In genomic region chr16:87723479-87723878, GRCm38 (mm10) we compare ENCODE assay signal across 18 mouse cellular contexts. TPM values are rescaled to one million over a fixed set of nuclear protein-coding genes. Genes with fewer than 3 reads are reported as not detected.
DNase-seq lines count a peak whose midpoint lies in the region; ATAC-seq and TF ChIP-seq lines count a peak whose summit lies in the region.
"Had no signal": no experiment of that assay in that cellular context is flagged by ENCODE, and none has a peak within 500 bp of the region (broad histone marks: within the 10 kb centered on the region; RNA-seq: fewer than 3 reads in every experiment).

No protein-coding gene starts in this region.

- DNase-seq in heart, adult 9 months (ENCODE audit: low spot score in 2 of 2) = no peak
- no peak for DNase-seq in midbrain, embryonic 10.5 days (ENCODE audit: low spot score)
- peak; percentile 54 for DNase-seq in thymus, adult 2 months
- DNase-seq in urinary bladder, postnatal 14 days (ENCODE audit: low spot score) = no peak
- DNase-seq: adrenal gland, postnatal 10 days; embryo, embryonic 11 days; gastrocnemius, postnatal 25 days; kidney, adult 9 months; lung, adult 2 months had no signal

- peaks cover 48% of the 10 kb centered on the region for H3K36me3 ChIP-seq in heart, embryonic 12.5 days
- H3K36me3 ChIP-seq in midbrain, embryonic 15.5 days (replicated peaks) = peaks cover 11% of the 10 kb centered on the region
- H3K36me3 ChIP-seq in midbrain, embryonic 10.5 days = peaks cover 89% of the 10 kb centered on the region
- peaks cover 14% of the 10 kb centered on the region for H3K36me3 ChIP-seq in thymus, adult 2 months (ENCODE audit: control insufficient read depth, insufficient read depth, low read length)
- peaks cover 73% of the 10 kb centered on the region for H3K36me3 ChIP-seq in intestine, postnatal 0 days (ENCODE audit: control insufficient read depth, insufficient read depth)

- H3K4me3 ChIP-seq in heart, embryonic 12.5 days = no peak overlapping the region
- no peak overlapping the region for H3K4me3 ChIP-seq in midbrain, embryonic 15.5 days
- H3K4me3 ChIP-seq in midbrain, embryonic 10.5 days = no peak overlapping the region
- no peak overlapping the region for H3K4me3 ChIP-seq in thymus, adult 2 months (ENCODE audit: control insufficient read depth, insufficient read depth, low read length)
- H3K4me3 ChIP-seq in intestine, postnatal 0 days (ENCODE audit: low read depth, low read length) = no peak overlapping the region
- H3K4me3 ChIP-seq: hindbrain, embryonic 12.5 days; liver, embryonic 12.5 days; megakaryocyte, embryonic 14.5 days; neural tube, embryonic 12.5 days had no signal

- TF ChIP-seq POLR2A in thymus, adult 2 months (IDR thresholded peaks at IDR 0.05; ENCODE audit: control insufficient read depth, extremely low read depth, insufficient read depth, low read length, poor library complexity) = no peak

- WGBS in heart, embryonic 12.5 days = 54% methylated on average over 15 of the region's 15 CpGs
- WGBS in midbrain, embryonic 15.5 days = 93% methylated on average over 15 of the region's 15 CpGs
- 94% methylated on average over 15 of the region's 15 CpGs for WGBS in midbrain, embryonic 10.5 days
- WGBS in thymus, adult 2 months = 21% methylated on average over 15 of the region's 15 CpGs
- WGBS in intestine, postnatal 0 days = 87% methylated on average over 15 of the region's 15 CpGs

- no peak overlapping the region for H3K9ac ChIP-seq in heart, embryonic 12.5 days
- no peak overlapping the region for H3K9ac ChIP-seq in midbrain, embryonic 15.5 days
- H3K9ac ChIP-seq in intestine, postnatal 0 days (ENCODE audit: low read depth, low read length) = no peak overlapping the region
- H3K9ac ChIP-seq: hindbrain, embryonic 12.5 days; liver, embryonic 12.5 days; neural tube, embryonic 12.5 days had no signal

- H3K4me2 ChIP-seq in heart, embryonic 12.5 days = peak overlapping the region; percentile 38
- no peak overlapping the region for H3K4me2 ChIP-seq in midbrain, embryonic 15.5 days
- H3K4me2 ChIP-seq in intestine, postnatal 0 days (replicated peaks; ENCODE audit: low read depth) = no peak overlapping the region
- H3K4me2 ChIP-seq: hindbrain, embryonic 12.5 days; liver, embryonic 12.5 days; neural tube, embryonic 12.5 days had no signal

- no peaks in the 10 kb centered on the region for H3K9me3 ChIP-seq in heart, embryonic 12.5 days (replicated peaks)
- H3K9me3 ChIP-seq in midbrain, embryonic 15.5 days = no peaks in the 10 kb centered on the region
- no peaks in the 10 kb centered on the region for H3K9me3 ChIP-seq in midbrain, embryonic 10.5 days (replicated peaks)
- no peaks in the 10 kb centered on the region for H3K9me3 ChIP-seq in intestine, postnatal 0 days (ENCODE audit: control insufficient read depth)
- H3K9me3 ChIP-seq: hindbrain, embryonic 12.5 days; liver, embryonic 12.5 days; megakaryocyte, embryonic 14.5 days; neural tube, embryonic 12.5 days had no signal

- peaks cover 46% of the 10 kb centered on the region for H3K4me1 ChIP-seq in heart, embryonic 12.5 days (replicated peaks)
- H3K4me1 ChIP-seq in midbrain, embryonic 15.5 days = no peaks in the 10 kb centered on the region
- no peaks in the 10 kb centered on the region for H3K4me1 ChIP-seq in midbrain, embryonic 10.5 days
- H3K4me1 ChIP-seq in thymus, adult 2 months (replicated peaks; ENCODE audit: control insufficient read depth, insufficient read depth, low read length) = peaks cover 62% of the 10 kb centered on the region
- no peaks in the 10 kb centered on the region for H3K4me1 ChIP-seq in intestine, postnatal 0 days (replicated peaks; ENCODE audit: control insufficient read depth, insufficient read depth, low read length)
- H3K4me1 ChIP-seq: neural tube, embryonic 12.5 days had no signal

- H3K27ac ChIP-seq in heart, embryonic 12.5 days (ENCODE audit: poor library complexity, severe bottlenecking) = peak overlapping the region; percentile 40; the same call in 1 of the 2 replicates
- no peak overlapping the region for H3K27ac ChIP-seq in midbrain, embryonic 15.5 days
- H3K27ac ChIP-seq in midbrain, embryonic 10.5 days (replicated peaks) = no peak overlapping the region
- H3K27ac ChIP-seq in thymus, adult 2 months (ENCODE audit: control insufficient read depth, insufficient read depth, low read length) = peak overlapping the region; percentile 85
- H3K27ac ChIP-seq in intestine, postnatal 0 days (ENCODE audit: low read depth, low read length) = no peak overlapping the region
- H3K27ac ChIP-seq: hindbrain, embryonic 12.5 days; liver, embryonic 12.5 days; neural tube, embryonic 12.5 days had no signal

- TF ChIP-seq CTCF in thymus, adult 2 months (IDR thresholded peaks at IDR 0.05; ENCODE audit: borderline replicate concordance, control insufficient read depth, extremely low read depth, insufficient read depth, low read length, poor library complexity) = no peak
- no peak for TF ChIP-seq CTCF in intestine, postnatal 0 days (IDR thresholded peaks at IDR 0.05; ENCODE audit: low read depth)

- H3K27me3 ChIP-seq in heart, embryonic 12.5 days (replicated peaks) = no peaks in the 10 kb centered on the region
- no peaks in the 10 kb centered on the region for H3K27me3 ChIP-seq in midbrain, embryonic 15.5 days (replicated peaks)
- H3K27me3 ChIP-seq in midbrain, embryonic 10.5 days (ENCODE audit: low read depth, poor library complexity, severe bottlenecking) = no peaks in the 10 kb centered on the region
- no peaks in the 10 kb centered on the region for H3K27me3 ChIP-seq in thymus, adult 2 months (ENCODE audit: control insufficient read depth, insufficient read depth, low read length)
- no peaks in the 10 kb centered on the region for H3K27me3 ChIP-seq in intestine, postnatal 0 days (replicated peaks; ENCODE audit: control insufficient read depth, insufficient read depth, low read length)
- H3K27me3 ChIP-seq: hindbrain, embryonic 12.5 days; liver, embryonic 12.5 days; megakaryocyte, embryonic 14.5 days; neural tube, embryonic 12.5 days had no signal

- ATAC-seq in heart, embryonic 12.5 days (ENCODE audit: insufficient number of reproducible peaks, low FRiP score) = no peak
- 0 out of 2 replicates have a peak, but pooled peaks have one; percentile 16 for ATAC-seq in midbrain, embryonic 15.5 days (replicated peaks)
- ATAC-seq in intestine, postnatal 0 days = no peak
- ATAC-seq in granulocyte monocyte progenitor cell, adult 5-6 weeks (replicated peaks; ENCODE audit: poor library complexity, severe bottlenecking) = no peak
- ATAC-seq: forebrain, embryonic 16.5 days; liver, embryonic 12.5 days had no signal

RNA-seq across cellular contexts. Expression of gene Bach1, which starts 24.7 kb away (rescaled TPM):
- polyA plus RNA-seq in heart, embryonic 12.5 days (2016; fragmentation: Nextera tagmentation; extraction: Ambion mirVana) = 9.6 and 11.6 TPM in 2 replicates
- polyA plus RNA-seq in midbrain, embryonic 15.5 days (2015; fragmentation: Nextera tagmentation; extraction: Ambion mirVana) = 21.3 and 22.0 TPM in 2 replicates
- polyA plus RNA-seq in midbrain, embryonic 10.5 days (2016; fragmentation: Nextera tagmentation; extraction: Ambion mirVana) = 12.9 and 14.4 TPM in 2 replicates
- 40.2 and 45.4 TPM in 2 replicates for polyA plus RNA-seq in thymus, adult 2 months (2012; rRNA removed)
- 21.3 and 22.8 TPM in 2 replicates for polyA plus RNA-seq in intestine, postnatal 0 days (2015; fragmentation: Nextera tagmentation; extraction: Ambion mirVana)
- 15.2 and 20.2 TPM in 2 replicates for total RNA-seq in granulocyte monocyte progenitor cell, adult 5-6 weeks (2014; fragmentation: Nextera tagmentation)
- 29.6 and 29.8 TPM in 2 replicates for total RNA-seq in granulocyte monocyte progenitor cell, adult 5-6 weeks (2017)

Comparison
In these comparisons a context has a peak if more than half of its experiments do, and no peak if none do; other contexts are left out.
1. H3K27ac ChIP-seq: peak in heart, embryonic 12.5 days (single experiment) and thymus, adult 2 months (single experiment); none in midbrain, embryonic 15.5 days (single experiment), midbrain, embryonic 10.5 days (single experiment) and intestine, postnatal 0 days (single experiment).